Mouse (Mus musculus) midbrain, postnatal 0 days (tissue): ENCODE measurements around the gene Camta1. TPM values are rescaled to one million over a fixed set of nuclear protein-coding genes. Genes with fewer than 3 reads are reported as not detected.
A peak's percentile ranks its signal among the peaks of the same experiment; 100 is the strongest.

Source experiments
- ATAC-seq: fragments of 200-750 bp; cut with Nextera tagmentation; 2 replicates; pipeline ENCODE4 v1.8.0; 2017; ENCODE audit warnings: moderate number of reproducible peaks, mild to moderate bottlenecking, moderate TSS enrichment, moderate library complexity; ENCODE audit not compliant: low FRiP score
- DNase-seq: peaks from one replicate; pipeline ENCODE4 v3.0.0-alpha.2; 2015; ENCODE audit warnings: low spot score
- H3K27ac ChIP-seq: fragments of 300-500 bp; sonication (generic); 2 replicates; pipeline ENCODE4 v1.5.1; 2014; ENCODE audit warnings: low read depth, mild to moderate bottlenecking, low read length, mixed read lengths
- H3K27me3 ChIP-seq: fragments of 300-500 bp; sonication (generic); 2 replicates; pipeline ENCODE4 v1.6.1; 2014; ENCODE audit warnings: low read length, control low read depth, mixed read lengths; ENCODE audit not compliant: insufficient read depth
- H3K36me3 ChIP-seq: fragments of 300-500 bp; sonication (generic); 2 replicates; pipeline ENCODE4 v1.6.1; 2014; ENCODE audit warnings: low read length, control low read depth, mixed read lengths; ENCODE audit not compliant: insufficient read depth
- H3K4me1 ChIP-seq: fragments of 300-500 bp; sonication (generic); 2 replicates; pipeline ENCODE4 v1.6.1; 2014; ENCODE audit warnings: mild to moderate bottlenecking, control low read depth, antibody characterized with exemption, low read length, mixed read lengths; ENCODE audit not compliant: insufficient read depth
- H3K4me2 ChIP-seq: fragments of 300-500 bp; sonication (generic); 2 replicates; pipeline ENCODE4 v1.6.1; 2014; ENCODE audit warnings: low read depth, mild to moderate bottlenecking, low read length, mixed read lengths; ENCODE audit not compliant: poor library complexity, severe bottlenecking
- H3K4me3 ChIP-seq: fragments of 300-500 bp; sonication (generic); 2 replicates; pipeline ENCODE4 v1.5.1; 2014; ENCODE audit warnings: low read depth, mild to moderate bottlenecking, low read length, moderate library complexity
- H3K9ac ChIP-seq: fragments of 300-500 bp; sonication (generic); replicated peaks from 2 replicates; pipeline ENCODE4 v1.6.1; 2014; ENCODE audit warnings: mild to moderate bottlenecking, low read length, moderate library complexity, mixed read lengths; ENCODE audit not compliant: poor library complexity, severe bottlenecking
- H3K9me3 ChIP-seq: fragments of 300-500 bp; sonication (generic); 2 replicates; pipeline ENCODE4 v1.6.1; 2016; ENCODE audit warnings: low read length, control low read depth
- CTCF ChIP-seq: IDR thresholded peaks from 2 replicates; pipeline ENCODE4 v1.5.1; 2016; ENCODE audit warnings: antibody characterized with exemption, mild to moderate bottlenecking
- WGBS: fragments of 180-500 bp; shearing (Covaris S2); extraction: QIAGEN DNeasy Blood & Tissue Kit; methylation state at CpG from one replicate; pipeline ENCODE4 v1.1.7; 2014; 5-methylcytosine and 5-hydroxymethylcytosine counted together
- polyA plus RNA-seq: library from polyadenylated mRNA; unstranded; fragments of >200 nt; fragmentation: Nextera tagmentation; extraction: Ambion mirVana; gene quantifications from 2 replicates; pipeline ENCODE4 v1.2.1, GENCODE M21; 2015
- total RNA-seq: library from RNA; depleted of rRNA; stranded (reverse); fragments of >200 nt; gene quantifications from 2 replicates; pipeline ENCODE4 v1.2.3, GENCODE M21; 2014

Gene Camta1
- total and polyA plus RNA-seq, 2 experiments from 2014 or later: 140 to 153 TPM

GRCm38 (mm10) chr4:151633795-151634194, 227.9 kb downstream of the Camta1 start:
- Histone ChIP-seq H3K4me3 (no peak overlapping the region), H3K9me3 (no peaks in the 10 kb centered on the region), H3K27me3 (no peaks in the 10 kb centered on the region), H3K4me2 (no peak overlapping the region), H3K9ac (no peak overlapping the region), H3K27ac (no peak overlapping the region), H3K4me1 (no peaks in the 10 kb centered on the region), H3K36me3 (no peaks in the 10 kb centered on the region)
- 78% methylated on average over 8 of the region's 8 CpGs for WGBS
- TF ChIP-seq CTCF: no peak
- DNase-seq (no peak), ATAC-seq (no peak)

- WGBS: 80% methylated on average over 6 of the region's 6 CpGs
Measured at GRCm38 (mm10) chr4:151632321-151632720, 229.4 kb downstream of the Camta1 start.

GRCm38 (mm10) chr4:151630664-151631063, 231.0 kb downstream of the Camta1 start:
- H3K27ac ChIP-seq: no peak overlapping the region
- no peaks in the 10 kb centered on the region for H3K27me3 ChIP-seq
- DNase-seq (no peak), ATAC-seq (no peak)
- 27% methylated on average over 10 of the region's 10 CpGs for WGBS
- no peak for TF ChIP-seq CTCF
- no peaks in the 10 kb centered on the region for H3K36me3 ChIP-seq
- no peak overlapping the region for H3K4me2 ChIP-seq
- H3K4me3 ChIP-seq: no peak overlapping the region
- no peaks in the 10 kb centered on the region for H3K9me3 ChIP-seq
- no peak overlapping the region for H3K9ac ChIP-seq
- H3K4me1 ChIP-seq: no peaks in the 10 kb centered on the region

More at GRCm38 (mm10) chr4:151632321-151632720, 229.4 kb downstream of the Camta1 start:
- H3K9me3 ChIP-seq: no peaks in the 10 kb centered on the region
- ATAC-seq (no peak), DNase-seq (no peak)
- H3K27ac ChIP-seq: no peak overlapping the region
- H3K36me3 ChIP-seq: no peaks in the 10 kb centered on the region
- H3K4me3 ChIP-seq: no peak overlapping the region
- no peaks in the 10 kb centered on the region for H3K27me3 ChIP-seq
- no peak overlapping the region for H3K9ac ChIP-seq
- no peaks in the 10 kb centered on the region for H3K4me1 ChIP-seq
- no peak overlapping the region for H3K4me2 ChIP-seq
- no peak for TF ChIP-seq CTCF

GRCm38 (mm10) chr4:151630231-151630630, 231.4 kb downstream of the Camta1 start:
- H3K27me3 ChIP-seq: no peaks in the 10 kb centered on the region
- H3K4me1 ChIP-seq: no peaks in the 10 kb centered on the region
- WGBS: 37% methylated on average over 3 of the region's 3 CpGs
- no peak overlapping the region for H3K9ac ChIP-seq
- H3K4me2 ChIP-seq: no peak overlapping the region
- ATAC-seq: no peak
- DNase-seq: no peak
- H3K36me3 ChIP-seq: no peaks in the 10 kb centered on the region
- H3K9me3 ChIP-seq: no peaks in the 10 kb centered on the region
- no peak overlapping the region for H3K27ac ChIP-seq
- TF ChIP-seq CTCF: no peak
- H3K4me3 ChIP-seq: no peak overlapping the region

GRCm38 (mm10) chr4:151619541-151620016, 242.1 kb downstream of the Camta1 start:
- DNase-seq (peak; percentile 75), ATAC-seq (peak; percentile 31; the same call in 1 of the 2 replicates)
- no peak for TF ChIP-seq CTCF
- no peak overlapping the region for H3K9ac ChIP-seq
- no peaks in the 10 kb centered on the region for H3K36me3 ChIP-seq
- no peaks in the 10 kb centered on the region for H3K9me3 ChIP-seq
- no peak overlapping the region for H3K4me3 ChIP-seq
- WGBS: 46% methylated on average over 14 of the region's 14 CpGs
- no peak overlapping the region for H3K4me2 ChIP-seq
- no peak overlapping the region for H3K27ac ChIP-seq
- peaks cover 9% of the 10 kb centered on the region; the same call in 1 of the 2 replicates for H3K4me1 ChIP-seq
- no peaks in the 10 kb centered on the region for H3K27me3 ChIP-seq

GRCm38 (mm10) chr4:151618420-151619310, 243.0 kb downstream of the Camta1 start:
- WGBS: 36% methylated on average over 21 of the region's 21 CpGs
- 0 out of 2 replicates have a peak overlapping the region, but pooled peaks have one; percentile 6 for H3K27ac ChIP-seq

More at GRCm38 (mm10) chr4:151618420-151619310, 243.0 kb downstream of the Camta1 start:
- H3K4me1 ChIP-seq: peaks cover 9% of the 10 kb centered on the region; the same call in 1 of the 2 replicates
- no peaks in the 10 kb centered on the region for H3K27me3 ChIP-seq
- H3K36me3 ChIP-seq: no peaks in the 10 kb centered on the region
- DNase-seq (peak; percentile 40), ATAC-seq (peak; percentile 62; the same call in 1 of the 2 replicates)
- H3K4me2 ChIP-seq: no peak overlapping the region
- no peak for TF ChIP-seq CTCF
- no peak overlapping the region for H3K4me3 ChIP-seq
- H3K9me3 ChIP-seq: peaks cover 6% of the 10 kb centered on the region; the same call in 1 of the 2 replicates
- no peak overlapping the region for H3K9ac ChIP-seq
